Mouse (Mus musculus) C2C12 (cell line): ENCODE data around the gene Dnm2. TPM values are rescaled to one million over a fixed set of nuclear protein-coding genes. Genes with fewer than 3 reads are reported as not detected.

Experiments used
- H3K27me3 ChIP-seq: one replicate; pipeline ENCODE4 v1.6.1; 2011; ENCODE audit not compliant: control insufficient read depth, insufficient read depth, insufficient read length
- H3K36me3 ChIP-seq: one replicate; pipeline ENCODE4 v1.6.1; 2011; ENCODE audit not compliant: control insufficient read depth, insufficient read depth
- H3K4me3 ChIP-seq: one replicate; pipeline ENCODE4 v1.5.1; 2011; ENCODE audit warnings: mild to moderate bottlenecking, control low read depth; ENCODE audit not compliant: poor library complexity, insufficient read depth, severe bottlenecking
- H3K79me2 ChIP-seq: one replicate; pipeline ENCODE4 v1.6.1; 2011; ENCODE audit not compliant: control insufficient read depth, insufficient read depth
- H3K79me3 ChIP-seq: one replicate; pipeline ENCODE4 v1.6.1; 2011; ENCODE audit warnings: low read depth, control low read depth
- H3ac ChIP-seq: one replicate; pipeline ENCODE3; 2011; ENCODE audit warnings: low read depth; ENCODE audit not compliant: control insufficient read depth, insufficient read length
- CEBPB ChIP-seq: IDR thresholded peaks from one replicate; pipeline ENCODE4 v1.6.1; 2011; ENCODE audit warnings: low read depth, mild to moderate bottlenecking, control low read depth, moderate library complexity
- CTCF ChIP-seq: IDR thresholded peaks from one replicate; pipeline ENCODE4 v1.5.1; 2011; ENCODE audit not compliant: control insufficient read depth, insufficient read depth, insufficient read length
- FOSL1 ChIP-seq: IDR thresholded peaks from one replicate; pipeline ENCODE4 v1.8.0; 2011; ENCODE audit warnings: mild to moderate bottlenecking, low read length; ENCODE audit not compliant: poor library complexity, insufficient read depth, severe bottlenecking
- MAX ChIP-seq: IDR thresholded peaks from one replicate; pipeline ENCODE4 v1.6.1; 2011; ENCODE audit warnings: mild to moderate bottlenecking, control low read depth
- MYOD1 ChIP-seq: IDR thresholded peaks from one replicate; pipeline ENCODE4 v1.6.1; 2011; ENCODE audit warnings: low read depth; ENCODE audit not compliant: control insufficient read depth, insufficient read length
- MYOG ChIP-seq: IDR thresholded peaks from one replicate; pipeline ENCODE4 v1.6.1; 2011; ENCODE audit not compliant: control insufficient read depth, insufficient read length; ENCODE audit errors: extremely low read depth
- USF1 ChIP-seq: IDR thresholded peaks from one replicate; pipeline ENCODE4 v1.6.1; 2011; ENCODE audit warnings: low read depth, mild to moderate bottlenecking, control low read depth, moderate library complexity
- polyA plus RNA-seq: library from polyadenylated mRNA; unstranded; fragments of >200 nt; fragmentation: generic; extraction: Trizol; gene quantifications from one replicate; pipeline ENCODE4 v1.2.1, GENCODE M21; 2012; ENCODE audit warnings: missing spikeins

Dnm2 gene
- polyA plus RNA-seq, 1 experiment: 64.4 TPM

GRCm38 (mm10) chr9:21395692-21396091 lies 29.0 kb upstream of the Dnm2 start:
- Histone ChIP-seq H3K36me3 (peaks cover 94% of the 10 kb centered on the region), H3K4me3 (no peak overlapping the region), H3K79me3 (peaks cover 2% of the 10 kb centered on the region), H3K79me2 (no peaks in the 10 kb centered on the region), H3K27me3 (no peaks in the 10 kb centered on the region), H3ac (no peak overlapping the region)
- no peak for TF ChIP-seq FOSL1
- TF ChIP-seq CEBPB: no peak

DNA sequence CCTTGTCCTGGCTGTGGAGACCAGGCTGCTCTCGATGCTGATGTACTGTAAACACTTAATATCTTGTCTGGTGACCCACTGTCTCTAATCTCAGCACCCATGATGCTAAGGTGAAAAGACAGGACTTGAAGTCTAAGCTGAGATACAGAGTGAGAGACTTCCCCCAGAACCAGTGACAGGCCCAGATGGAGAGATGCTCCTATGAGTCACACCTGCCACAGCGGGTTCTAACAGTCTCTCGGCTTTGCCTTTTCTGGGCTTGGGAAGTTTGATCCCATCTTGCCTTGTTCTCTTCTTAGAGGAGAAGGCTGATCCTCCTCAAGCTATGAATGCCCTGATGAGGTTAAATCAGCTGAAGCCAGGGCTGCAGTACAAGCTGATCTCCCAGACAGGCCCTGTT lies 27.5 kb upstream of the Dnm2 start:
- no peak for TF ChIP-seq MYOG
- TF ChIP-seq FOSL1: no peak
- no peak for TF ChIP-seq MAX
- TF ChIP-seq MYOD1: no peak
- no peaks in the 10 kb centered on the region for H3K27me3 ChIP-seq
- no peaks in the 10 kb centered on the region for H3K79me2 ChIP-seq
- H3K36me3 ChIP-seq: peaks cover 91% of the 10 kb centered on the region
- no peaks in the 10 kb centered on the region for H3K79me3 ChIP-seq
- no peak overlapping the region for H3ac ChIP-seq
- no peak overlapping the region for H3K4me3 ChIP-seq

GRCm38 (mm10) chr9:21401042-21401441 lies 23.7 kb upstream of the Dnm2 start:
- Histone ChIP-seq H3K27me3 (no peaks in the 10 kb centered on the region), H3K79me2 (no peaks in the 10 kb centered on the region), H3ac (no peak overlapping the region), H3K79me3 (no peaks in the 10 kb centered on the region), H3K4me3 (no peak overlapping the region), H3K36me3 (peaks cover 88% of the 10 kb centered on the region)
- no peak for TF ChIP-seq MAX
- no peak for TF ChIP-seq USF1

- Histone ChIP-seq H3K27me3 (no peaks in the 10 kb centered on the region), H3K79me3 (no peaks in the 10 kb centered on the region), H3K36me3 (peaks cover 85% of the 10 kb centered on the region), H3K79me2 (no peaks in the 10 kb centered on the region), H3K4me3 (no peak overlapping the region), H3ac (no peak overlapping the region)
- no peak for TF ChIP-seq FOSL1
- no peak for TF ChIP-seq CTCF
- no peak for TF ChIP-seq MAX
- no peak for TF ChIP-seq USF1
- no peak for TF ChIP-seq MYOG
- no peak for TF ChIP-seq CEBPB
- TF ChIP-seq MYOD1: no peak
Measured at GRCm38 (mm10) chr9:21402764-21403253, 21.9 kb upstream of the Dnm2 start.

GRCm38 (mm10) chr9:21403745-21404144 lies 21.0 kb upstream of the Dnm2 start:
- H3K36me3 ChIP-seq: peaks cover 76% of the 10 kb centered on the region
- TF ChIP-seq CEBPB: no peak
- no peak for TF ChIP-seq CTCF
- no peak for TF ChIP-seq FOSL1
- TF ChIP-seq MAX: no peak
- no peak for TF ChIP-seq MYOD1
- TF ChIP-seq USF1: no peak
- no peak for TF ChIP-seq MYOG

GRCm38 (mm10) chr9:21405525-21405924 lies 19.2 kb upstream of the Dnm2 start:
- H3K27me3 ChIP-seq: no peaks in the 10 kb centered on the region
- H3K79me2 ChIP-seq: no peaks in the 10 kb centered on the region
- H3K36me3 ChIP-seq: peaks cover 59% of the 10 kb centered on the region
- H3K79me3 ChIP-seq: no peaks in the 10 kb centered on the region
- H3K4me3 ChIP-seq: no peak overlapping the region
- TF ChIP-seq USF1 (no peak), MYOD1 (no peak), FOSL1 (no peak), MAX (no peak), MYOG (no peak), CEBPB (no peak), CTCF (no peak)
- no peak overlapping the region for H3ac ChIP-seq

More at GRCm38 (mm10) chr9:21403745-21404144, 21.0 kb upstream of the Dnm2 start:
- H3ac ChIP-seq: no peak overlapping the region
- H3K4me3 ChIP-seq: no peak overlapping the region
- no peaks in the 10 kb centered on the region for H3K79me3 ChIP-seq
- no peaks in the 10 kb centered on the region for H3K27me3 ChIP-seq
- no peaks in the 10 kb centered on the region for H3K79me2 ChIP-seq

- TF ChIP-seq CTCF (no peak), MYOD1 (no peak), CEBPB (no peak), MYOG (no peak), USF1 (no peak), FOSL1 (no peak), MAX (no peak)
Measured at GRCm38 (mm10) chr9:21407951-21408350, 16.8 kb upstream of the Dnm2 start.

More at GRCm38 (mm10) chr9:21407951-21408350, 16.8 kb upstream of the Dnm2 start:
- peaks cover 3% of the 10 kb centered on the region for H3K79me3 ChIP-seq
- no peak overlapping the region for H3ac ChIP-seq
- peaks cover 13% of the 10 kb centered on the region for H3K79me2 ChIP-seq
- no peaks in the 10 kb centered on the region for H3K27me3 ChIP-seq
- peaks cover 43% of the 10 kb centered on the region for H3K36me3 ChIP-seq
- H3K4me3 ChIP-seq: no peak overlapping the region
